Mouse (Mus musculus) ovary, postnatal 14 days (tissue): Measurements from ENCODE around the gene March11.

Source experiments
- DNase-seq: peaks from one replicate; pipeline ENCODE4 v3.0.0; 2022; ENCODE audit warnings: low spot score

The March11 gene

DNA sequence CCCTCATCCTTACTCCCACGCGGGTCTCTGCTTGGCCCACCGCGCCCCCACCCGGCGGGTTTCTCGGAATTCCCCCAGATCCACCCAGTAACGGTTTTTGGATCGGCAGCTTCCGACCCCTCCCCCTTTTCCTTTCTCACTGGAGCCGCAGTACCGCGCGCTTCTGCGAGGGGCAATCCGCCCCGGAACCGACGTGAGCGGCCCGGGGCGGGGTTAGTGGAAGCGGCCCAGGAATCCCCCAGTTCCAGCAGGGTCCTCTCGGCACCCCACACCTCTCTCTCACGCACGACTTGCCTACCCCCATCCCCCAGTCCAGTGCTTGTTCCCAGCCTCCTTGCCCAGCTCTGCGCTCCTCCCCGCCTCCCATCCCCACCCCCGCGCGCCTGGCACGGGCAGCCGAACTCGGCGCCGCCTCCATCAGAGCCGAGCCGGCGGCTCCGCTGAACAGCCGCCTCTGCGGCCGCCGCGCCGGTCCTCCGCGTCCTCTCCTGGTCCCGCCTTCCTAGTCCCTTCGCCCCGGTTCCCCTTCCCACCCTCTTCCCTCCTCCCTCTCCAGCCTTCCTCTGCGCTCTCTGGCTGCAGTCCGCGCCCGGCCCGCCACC is at the start of gene March11:
Gene March11 (plus strand): TSS at position 420 of the 602 bp plus-strand sequence.
- peak; percentile 2 for DNase-seq

DNA sequence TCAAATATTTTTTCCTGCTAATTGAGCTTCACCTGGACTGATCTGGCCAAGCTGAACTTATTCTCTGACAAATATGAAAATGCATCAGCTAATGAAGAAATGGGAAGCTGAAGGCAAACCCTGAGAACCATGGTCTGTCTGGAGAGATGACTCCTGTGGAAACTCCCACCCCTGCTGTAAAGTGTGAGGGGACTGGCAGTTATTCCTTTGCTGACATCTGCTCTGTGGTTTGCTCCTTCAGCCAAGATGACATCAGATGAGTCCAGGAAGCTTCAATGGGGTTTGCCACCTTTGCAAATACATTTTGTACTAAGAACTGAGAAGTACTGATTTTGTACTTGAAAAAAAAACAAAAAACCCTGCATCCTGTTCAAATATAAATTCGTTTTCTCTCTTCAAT is 46.5 kb upstream of the March11 start:
- no peak for DNase-seq

DNA sequence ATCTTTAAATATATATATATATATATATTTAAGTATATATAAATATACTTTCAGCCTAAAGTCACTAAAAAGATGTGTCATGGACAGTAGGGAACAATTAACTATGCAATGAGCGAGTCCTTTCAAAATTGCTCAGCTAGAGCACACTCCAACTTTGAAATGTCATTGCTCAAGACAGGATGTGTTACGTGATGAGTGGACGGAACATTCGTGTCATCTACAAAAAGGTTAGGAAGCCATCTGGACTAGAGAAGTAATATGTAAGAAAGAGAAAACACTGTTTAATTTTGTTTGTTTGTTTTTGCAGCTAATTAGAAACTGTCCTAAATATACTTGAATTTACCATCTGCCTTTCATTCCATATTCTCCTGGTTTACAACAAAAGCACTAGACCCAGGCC is 39.3 kb upstream of the March11 start:
- DNase-seq: no peak

DNA sequence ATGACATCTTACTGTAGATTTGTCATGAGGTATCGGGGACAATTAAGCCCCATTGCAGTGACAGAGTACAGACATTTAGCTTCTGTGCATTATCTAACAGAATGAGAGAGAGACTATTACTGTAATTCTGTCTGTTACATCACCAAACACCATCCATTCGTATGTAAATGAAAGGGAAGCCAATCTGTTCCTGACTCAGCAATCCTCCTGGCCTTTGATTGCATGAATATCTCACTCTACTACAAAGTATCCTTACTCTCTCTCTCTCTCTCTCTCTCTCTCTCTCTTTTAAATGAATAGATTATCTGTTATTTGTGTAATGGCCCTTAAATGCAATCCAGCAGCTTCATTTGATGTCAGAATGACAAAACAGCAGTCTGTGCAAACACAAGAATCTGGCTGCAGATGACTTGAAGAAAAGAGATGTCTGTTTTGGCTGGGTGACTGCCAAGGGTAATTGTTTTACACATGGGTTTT is 32.8 kb upstream of the March11 start:
- no peak for DNase-seq

DNA sequence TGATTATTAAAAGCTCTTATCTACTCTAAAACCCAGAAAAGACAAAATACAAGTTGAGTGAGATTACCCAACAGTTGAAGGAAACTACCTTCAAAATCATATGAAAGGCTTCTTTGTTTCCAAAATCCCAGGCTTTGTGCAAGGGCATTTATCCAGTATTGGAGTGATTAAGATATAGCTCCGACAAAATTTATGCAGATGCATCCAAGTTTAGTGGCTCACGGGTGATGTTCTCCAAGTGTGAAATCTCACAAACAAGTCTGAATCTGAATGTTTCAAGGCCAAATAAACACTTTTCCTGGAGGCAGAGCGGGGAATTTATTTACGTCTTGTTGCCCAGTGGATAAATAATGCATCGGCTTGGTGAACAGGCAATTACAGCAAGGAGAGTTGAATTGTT is 32.2 kb upstream of the March11 start:
- DNase-seq: no peak

DNA sequence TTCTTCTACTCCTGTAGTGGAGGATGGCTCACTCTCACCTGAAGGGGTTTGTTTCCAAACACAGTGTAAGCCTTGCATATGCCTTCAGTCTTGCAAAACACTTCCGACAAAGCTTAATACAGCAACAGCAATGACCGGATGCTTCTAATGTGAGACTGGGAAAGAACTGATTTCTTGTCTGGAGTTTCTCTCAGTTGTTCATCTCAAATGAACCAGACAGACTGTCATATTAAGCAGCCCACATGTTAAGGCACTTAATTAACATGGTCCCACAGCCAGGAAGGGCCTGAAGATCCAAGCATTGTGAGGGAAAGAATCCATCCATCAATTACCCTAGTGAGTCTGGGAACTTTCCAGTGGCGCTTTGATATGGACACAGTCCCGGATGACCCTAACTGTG is 17.0 kb upstream of the March11 start:
- DNase-seq: no peak

DNA sequence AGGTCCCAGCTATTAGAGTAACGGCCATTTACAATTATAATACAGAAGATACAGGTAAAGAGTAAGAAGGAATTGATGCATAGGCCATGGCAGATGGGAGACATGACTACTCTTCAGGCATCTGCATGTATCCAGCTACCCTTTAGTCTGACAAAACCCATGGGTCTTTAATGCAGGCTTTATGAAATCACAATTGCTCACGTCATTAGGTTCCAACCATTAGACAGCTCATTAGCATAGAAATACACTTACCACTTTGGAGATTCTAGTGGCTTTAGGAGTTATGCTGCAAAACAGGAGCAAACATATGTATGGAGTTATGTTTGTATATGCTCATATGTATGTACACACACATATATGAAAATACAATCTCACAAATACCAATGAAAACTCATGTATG is 16.0 kb upstream of the March11 start:
- DNase-seq: no peak

DNA sequence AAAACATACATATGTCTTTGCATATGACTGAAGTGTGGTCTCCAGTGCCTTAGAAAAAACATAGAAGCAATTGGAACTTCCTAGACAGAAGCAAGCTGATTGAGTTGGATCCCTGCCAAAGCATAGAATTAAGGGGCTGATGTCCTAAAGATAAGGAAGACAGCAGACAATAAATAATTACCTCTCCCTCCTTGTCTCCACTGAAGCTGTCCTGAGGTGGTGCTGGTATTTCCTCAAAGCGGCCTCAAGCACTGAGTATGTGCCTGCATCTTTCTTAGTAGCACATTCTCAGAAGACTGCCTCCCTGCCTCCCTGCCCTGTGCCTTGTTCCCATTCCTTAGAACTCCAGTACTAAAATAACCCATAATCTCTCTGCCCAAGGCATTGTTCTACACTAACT is 15.6 kb upstream of the March11 start:
- no peak for DNase-seq

DNA sequence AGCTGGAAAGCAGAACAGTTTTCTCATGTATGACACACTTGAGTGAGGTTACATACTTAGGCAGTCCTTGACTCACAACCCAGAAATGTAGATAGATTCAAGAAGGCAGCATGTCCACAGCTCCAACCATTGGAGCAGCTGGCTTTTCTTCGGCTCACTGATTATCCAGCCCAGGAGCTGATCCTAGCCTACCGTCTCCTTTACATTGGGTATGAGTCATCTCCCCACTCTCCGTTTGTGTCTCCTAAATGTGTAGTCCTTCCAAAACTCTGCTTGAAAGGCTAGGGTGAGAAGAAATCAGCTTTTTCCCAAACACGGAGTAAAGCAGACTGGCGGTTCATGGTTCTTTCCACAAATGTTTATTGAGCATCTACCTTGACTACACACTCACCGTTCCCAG is 10.2 kb upstream of the March11 start:
- DNase-seq: no peak

DNA sequence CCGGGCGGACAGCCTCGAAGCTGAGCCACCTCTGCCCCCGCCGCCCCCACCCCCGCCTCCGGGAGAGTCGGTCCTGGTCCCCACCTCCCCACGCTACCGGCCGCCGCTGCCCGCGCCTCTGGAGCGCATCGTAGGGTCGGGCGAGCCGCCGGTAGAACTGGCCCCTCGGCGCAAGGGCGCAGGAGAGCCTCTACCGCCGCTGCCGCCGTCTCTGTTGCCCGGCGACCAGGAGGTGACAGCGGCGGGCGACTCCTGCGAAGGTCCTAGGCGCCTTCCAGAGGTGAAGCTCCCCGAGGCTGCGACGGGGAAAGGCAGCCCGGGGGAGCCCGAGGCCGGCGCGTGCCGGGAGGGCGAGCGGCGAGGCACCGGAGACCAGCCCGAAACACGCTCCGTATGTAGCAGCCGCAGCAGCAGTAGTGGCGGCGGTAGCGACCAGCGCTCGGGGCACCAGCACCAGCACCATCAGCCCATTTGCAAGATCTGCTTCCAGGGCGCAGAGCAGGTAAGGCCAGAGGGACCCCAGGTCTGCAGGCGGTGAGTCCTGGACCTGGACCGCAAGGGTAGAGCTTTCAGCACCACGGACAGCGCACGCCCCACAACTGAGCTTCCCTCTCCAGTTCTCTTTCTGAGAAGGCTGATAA is 563 bp downstream of the March11 start:
- DNase-seq: peak; percentile 74

DNA sequence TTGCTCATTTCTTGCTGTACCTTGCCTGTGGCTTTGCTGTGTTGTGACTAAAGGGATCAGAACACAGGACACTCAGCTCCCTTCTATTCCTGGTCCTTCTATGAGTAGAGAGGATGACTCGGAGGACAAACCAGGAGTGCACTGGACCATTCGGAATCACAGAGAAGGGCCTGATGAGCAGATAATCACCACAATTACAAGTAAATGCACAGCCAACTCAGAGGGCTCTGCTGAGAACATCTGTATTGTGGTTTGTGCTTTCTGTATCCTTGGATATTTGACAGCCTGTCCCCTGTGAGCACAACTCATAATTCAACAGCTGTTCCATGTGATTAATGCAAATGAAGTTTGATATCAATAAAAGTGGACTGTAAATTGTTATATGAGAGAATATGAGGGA is 11.0 kb downstream of the March11 start:
- no peak for DNase-seq

DNA sequence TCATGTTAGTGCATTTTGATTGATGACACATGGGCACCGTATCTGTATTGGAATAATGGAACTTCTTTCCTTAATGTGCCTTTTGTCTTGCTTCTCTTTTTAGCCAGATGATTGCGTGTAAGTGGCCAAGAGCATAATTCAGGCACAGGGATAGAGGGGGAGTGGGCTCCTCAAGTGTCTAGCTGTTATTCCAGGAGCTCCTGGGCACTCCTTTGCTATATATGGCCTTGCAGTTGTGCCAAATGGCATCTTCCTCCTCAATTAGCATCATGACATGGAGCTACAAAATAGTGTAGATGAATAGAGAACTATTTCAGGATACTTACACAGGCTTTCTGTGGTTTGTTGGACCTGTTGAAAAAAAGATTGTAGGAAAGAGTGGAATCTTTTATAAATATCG is 11.6 kb downstream of the March11 start:
- DNase-seq: no peak

DNA sequence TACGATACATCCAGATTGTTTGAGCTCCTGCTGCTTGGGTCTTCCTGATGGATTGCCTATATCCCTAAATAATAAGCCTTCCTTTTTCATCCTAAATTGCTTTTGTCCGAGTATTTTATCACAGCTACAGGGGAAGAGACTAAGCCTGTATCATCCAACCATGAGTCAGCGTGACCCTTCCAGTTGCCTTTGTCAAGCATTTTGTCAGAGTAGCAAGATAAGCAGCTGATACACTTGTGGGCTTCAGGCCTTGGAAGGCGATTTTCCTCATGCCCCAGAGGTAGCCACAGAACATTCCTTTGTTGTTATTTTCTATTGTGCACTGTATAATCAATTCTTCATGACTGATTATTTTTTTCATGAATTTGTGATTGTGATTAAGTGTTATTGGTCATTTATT is 14.0 kb downstream of the March11 start:
- DNase-seq: no peak

DNA sequence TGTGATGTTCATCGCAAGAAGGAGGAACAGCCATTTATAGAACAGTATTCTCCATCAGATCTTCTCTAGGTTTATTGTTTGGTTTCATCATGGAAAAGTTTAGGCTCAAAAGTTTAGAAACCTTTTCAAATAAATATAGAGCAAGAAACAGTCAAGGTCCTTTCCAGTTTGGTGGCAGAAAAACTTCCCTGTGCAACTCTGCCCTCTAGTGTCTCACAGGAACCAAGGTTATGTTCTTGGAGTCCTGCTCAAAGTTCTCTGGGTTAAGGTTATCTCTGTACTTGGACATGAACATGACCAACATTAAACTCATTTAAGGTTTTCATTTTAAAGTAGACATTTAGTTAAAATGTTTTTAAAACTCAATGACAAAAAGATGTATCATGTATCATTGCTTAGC is 18.3 kb downstream of the March11 start:
- no peak for DNase-seq

DNA sequence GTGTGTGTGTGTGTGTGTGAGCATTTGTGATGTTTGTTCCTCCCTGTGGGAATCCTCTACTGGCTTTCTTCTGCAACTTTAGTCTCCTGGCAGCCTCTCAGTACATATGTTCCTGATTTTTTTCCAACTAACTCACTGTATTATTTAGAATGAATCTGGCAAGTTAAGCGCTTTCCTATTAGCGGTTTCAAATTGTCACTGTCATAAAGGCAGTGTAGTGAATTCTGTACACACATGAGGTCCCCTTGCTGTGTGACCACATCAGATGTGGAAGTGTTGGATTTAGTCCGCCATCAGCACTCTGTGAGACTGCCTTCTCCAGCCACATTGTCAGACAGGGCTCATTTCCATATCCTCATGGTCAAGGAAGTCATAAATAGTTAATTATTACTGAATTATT is 26.9 kb downstream of the March11 start:
- DNase-seq: no peak

DNA sequence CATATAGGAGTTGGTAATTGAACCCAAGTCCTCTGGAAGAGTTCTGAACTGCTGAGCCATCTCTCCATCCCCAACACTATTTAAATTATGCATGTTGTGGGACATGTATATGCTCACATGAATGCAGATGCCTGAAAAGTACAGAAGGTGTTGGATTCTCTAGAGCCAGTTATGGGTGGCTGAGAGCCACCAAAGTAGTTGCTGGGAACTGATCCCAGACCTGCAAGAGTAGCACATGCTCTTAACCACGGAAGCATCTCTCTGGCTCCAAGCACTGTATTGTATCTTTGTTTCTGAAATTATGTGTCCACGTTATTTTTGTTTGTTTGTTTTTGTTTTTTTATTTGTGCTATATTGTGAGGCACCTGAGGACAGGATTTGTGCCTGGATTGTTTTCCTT is 28.9 kb downstream of the March11 start:
- DNase-seq: no peak

DNA sequence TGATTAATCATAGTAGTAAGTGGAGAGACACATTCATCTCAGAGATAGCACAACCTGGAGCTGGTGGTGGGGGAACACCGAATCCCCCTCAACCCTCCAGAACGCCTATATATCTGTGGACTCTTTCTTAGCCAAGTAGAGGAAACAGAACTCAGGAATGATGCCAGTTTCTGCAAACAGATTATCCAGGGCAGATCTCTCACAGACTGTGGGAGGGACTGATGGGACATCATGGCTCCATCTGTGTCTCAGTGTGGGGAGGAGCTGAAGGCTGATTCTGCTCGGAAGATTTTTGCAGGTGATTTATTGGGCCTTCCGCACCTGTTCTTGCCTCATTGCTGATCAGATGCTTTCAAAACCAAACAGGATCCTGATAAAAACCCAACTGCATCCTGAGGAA is 29.5 kb downstream of the March11 start:
- no peak for DNase-seq

DNA sequence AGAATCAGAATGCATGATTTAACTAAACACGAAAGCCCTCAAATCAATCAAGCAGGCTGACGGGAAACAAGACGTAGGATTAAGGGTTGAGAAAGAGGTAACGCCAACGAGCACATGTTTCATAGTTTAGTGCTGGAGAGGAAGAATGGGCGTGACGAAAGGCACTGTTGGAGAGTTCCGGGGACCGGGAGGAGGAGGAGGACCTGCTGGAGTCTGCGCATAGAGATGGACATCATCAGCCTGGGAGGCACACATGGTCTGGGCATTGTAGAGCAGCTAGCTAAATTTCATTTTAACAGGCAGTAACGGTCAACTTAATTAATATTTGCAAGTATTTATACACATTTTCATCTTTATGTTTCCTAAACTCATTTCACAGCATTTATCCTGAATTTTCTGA is 31.6 kb downstream of the March11 start:
- no peak for DNase-seq

DNA sequence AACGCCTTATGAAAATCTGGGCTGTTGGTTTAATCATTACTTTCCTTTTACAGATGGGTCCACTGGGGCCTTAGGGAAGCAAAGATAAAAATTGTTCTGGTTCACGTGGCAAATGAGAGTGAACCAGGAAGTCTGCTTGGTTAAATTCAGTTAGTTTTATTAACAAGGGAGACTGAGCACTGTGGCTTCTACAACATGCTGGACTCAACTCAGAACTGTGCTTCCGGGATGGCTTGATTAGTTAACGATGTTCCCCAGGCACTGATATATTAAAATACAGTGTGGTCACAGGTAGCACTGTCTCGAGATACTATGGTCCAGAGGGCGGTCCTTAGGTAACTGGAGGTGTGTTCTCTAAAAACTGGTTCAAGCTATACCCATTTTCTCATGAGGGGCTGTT is 32.1 kb downstream of the March11 start:
- no peak for DNase-seq

DNA sequence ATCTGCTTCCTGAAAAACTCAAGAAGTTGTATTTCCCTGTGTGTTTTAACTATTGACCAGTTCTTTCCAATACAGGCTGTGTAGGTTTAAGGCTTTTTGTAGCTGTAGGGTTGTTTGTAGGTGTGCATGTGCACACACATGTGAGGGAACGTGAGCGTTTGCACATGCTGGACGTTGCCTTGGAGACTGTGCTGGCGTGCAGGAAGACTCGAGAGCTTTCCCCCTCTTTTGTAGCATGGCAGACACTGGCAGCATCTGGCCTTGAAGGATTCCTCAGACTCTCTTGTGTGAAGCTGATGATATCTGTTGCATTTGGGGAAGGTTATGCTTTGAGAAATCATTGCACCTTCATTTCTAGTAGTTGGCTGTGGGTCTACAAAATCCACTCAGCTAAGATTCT is 35.5 kb downstream of the March11 start:
- DNase-seq: no peak

DNA sequence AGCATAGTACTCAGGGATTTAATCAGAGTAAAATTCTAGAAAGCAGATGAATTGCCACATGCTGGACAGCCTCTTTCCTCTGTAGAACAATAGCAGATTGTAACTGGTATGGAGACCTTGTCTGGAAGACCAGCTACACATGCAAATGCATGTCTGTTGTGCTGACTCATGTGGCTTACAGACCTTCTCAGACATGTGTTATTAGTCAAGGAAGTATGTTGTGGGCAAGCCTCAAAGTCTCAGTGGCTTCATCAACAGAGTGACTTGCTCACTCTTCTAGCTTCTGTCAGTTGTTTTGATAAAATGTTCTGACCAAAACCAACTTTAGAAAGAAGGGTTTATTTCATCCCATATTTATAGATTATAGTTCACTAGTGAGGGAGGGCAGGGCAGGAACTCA is 44.8 kb downstream of the March11 start:
- DNase-seq: no peak

DNA sequence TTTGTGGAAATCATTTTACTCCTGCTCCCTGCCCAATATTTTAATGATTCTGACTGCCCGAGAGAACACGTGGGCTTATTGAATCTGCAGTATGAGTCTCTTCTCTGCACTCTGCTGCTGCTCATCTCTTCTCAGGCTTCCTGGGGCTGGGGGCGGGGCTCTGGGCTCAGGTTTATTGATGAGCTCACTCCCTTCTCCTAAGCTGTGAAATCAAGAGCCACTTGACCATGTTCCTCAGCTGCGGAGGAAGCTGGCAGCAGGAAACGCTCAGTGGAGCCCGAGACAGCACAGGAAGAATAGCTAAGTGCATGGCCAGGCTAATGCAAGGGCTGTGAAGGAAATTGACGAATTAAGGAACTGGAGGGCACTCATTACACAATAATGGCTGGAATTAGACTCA is 56.5 kb downstream of the March11 start:
- no peak for DNase-seq

DNA sequence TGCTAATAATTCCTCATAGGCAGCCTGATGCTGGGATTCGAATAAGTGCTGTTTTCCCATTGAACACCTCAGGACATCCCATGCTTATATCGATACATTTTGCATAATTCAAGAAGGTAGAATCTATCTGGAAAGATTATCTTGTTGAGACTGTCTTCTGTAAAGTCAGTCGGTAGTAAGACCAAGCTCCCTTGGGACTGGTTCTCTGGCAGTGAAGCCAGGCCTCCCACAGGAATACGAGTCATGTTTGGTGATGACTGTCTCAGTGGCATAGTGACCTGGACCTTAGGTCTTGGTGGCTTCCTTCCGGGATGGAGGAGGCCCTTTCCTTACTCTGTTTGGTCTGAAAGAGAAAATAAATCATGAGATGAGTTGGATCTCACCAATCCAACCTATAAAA is 57.7 kb downstream of the March11 start:
- DNase-seq: no peak

DNA sequence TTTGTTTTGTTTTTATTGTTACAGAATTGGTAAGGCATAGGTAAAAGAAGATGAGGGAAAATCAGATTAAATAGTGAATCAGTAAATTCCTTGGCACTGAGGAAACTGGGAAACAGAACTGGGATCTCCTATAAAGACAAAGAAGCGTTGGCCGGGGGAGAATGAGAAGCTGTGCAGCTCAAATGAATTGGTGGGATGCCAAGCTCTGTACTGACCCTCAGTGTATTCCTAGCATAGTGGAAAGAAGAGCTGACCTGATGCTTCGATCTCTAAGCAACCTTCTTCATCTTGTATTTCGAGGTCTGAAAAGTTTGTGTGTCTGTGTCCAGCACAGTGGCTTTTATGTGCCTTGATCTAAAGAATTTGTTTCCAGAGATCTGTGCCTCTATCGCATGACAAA is 64.9 kb downstream of the March11 start:
- DNase-seq: no peak
